Mouse (Mus musculus) ES-Bruce4 (cell line): Measurements from ENCODE around the gene Ccdc148.

Experiments used
- CTCF ChIP-seq: IDR thresholded peaks from one replicate; pipeline ENCODE4 v1.8.1; 2011; ENCODE audit warnings: low read depth, low read length
- POLR2A ChIP-seq: IDR thresholded peaks from one replicate; pipeline ENCODE4 v1.8.1; 2011; ENCODE audit warnings: low read length; ENCODE audit not compliant: insufficient read depth

GRCm38 (mm10) chr2:59200511-59200910 lies 40.0 kb upstream of the Ccdc148 start:
- TF ChIP-seq CTCF (no peak), POLR2A (no peak)
